Mouse (Mus musculus): ENCODE results near the gene Vmn2r2.

Vmn2r2 gene

GRCm38 (mm10) chr3:64141878-64142508 is at the start of gene Vmn2r2:
Gene Vmn2r2, minus strand, starts transcription at chr3:64141928.
- no peak for DNase-seq (ENCODE audit: low spot score)

- DNase-seq (ENCODE audit: low spot score): no peak
These were observed 28.2 kb downstream of the Vmn2r2 start for GRCm38 (mm10) chr3:64113352-64114046.

- no peak for DNase-seq (ENCODE audit: low spot score)
These were observed 29.0 kb downstream of the Vmn2r2 start for GRCm38 (mm10) chr3:64112707-64113106.

GRCm38 (mm10) chr3:64081247-64081646 is 60.5 kb downstream of the Vmn2r2 start, which contains the start of gene Vmn2r1:
Gene Vmn2r1, plus strand, starts transcription at chr3:64081547.
- DNase-seq (ENCODE audit: low spot score): no peak
